Mouse (Mus musculus) forebrain, embryonic 16.5 days (tissue): ENCODE measurements at regions not wholly inside any gene's neighbourhood (a gene's known extent, or its start where the extent isn't known, plus 50 kb on each side); places are given as distances from the start of the nearest gene placed in this dataset.
"Not testable (repeated sequence)": the region's sequence is repeated elsewhere in the genome, so short reads cannot be mapped to it uniquely, and the experiment has no call there.

Experiments
- ATAC-seq: fragments of 200-750 bp; cut with Nextera tagmentation; 2 replicates; pipeline ENCODE4 v1.8.0; 2017; ENCODE audit warnings: mild to moderate bottlenecking, moderate library complexity
- H3K27ac ChIP-seq: fragments of 300-500 bp; sonication (generic); 2 replicates; pipeline ENCODE4 v1.5.1; 2014; ENCODE audit warnings: low read length, control low read depth
- H3K27me3 ChIP-seq: fragments of 300-500 bp; sonication (generic); replicated peaks from 2 replicates; pipeline ENCODE4 v1.6.1; 2014; ENCODE audit warnings: low read length; ENCODE audit not compliant: control insufficient read depth, insufficient read depth
- H3K36me3 ChIP-seq: fragments of 300-500 bp; sonication (generic); 2 replicates; pipeline ENCODE4 v1.6.1; 2014; ENCODE audit not compliant: control insufficient read depth, insufficient read depth
- H3K4me1 ChIP-seq: fragments of 300-500 bp; sonication (generic); replicated peaks from 2 replicates; pipeline ENCODE4 v1.6.1; 2014; ENCODE audit warnings: low read length; ENCODE audit not compliant: control insufficient read depth, insufficient read depth
- H3K4me2 ChIP-seq: fragments of 300-500 bp; sonication (generic); 2 replicates; pipeline ENCODE4 v1.6.1; 2014; ENCODE audit warnings: mild to moderate bottlenecking, low read length, control low read depth
- H3K4me3 ChIP-seq: fragments of 300-500 bp; sonication (generic); replicated peaks from 2 replicates; pipeline ENCODE4 v1.5.1; 2014; ENCODE audit warnings: mild to moderate bottlenecking, low read length, control low read depth
- H3K9ac ChIP-seq: fragments of 300-500 bp; sonication (generic); replicated peaks from 2 replicates; pipeline ENCODE4 v1.6.1; 2014; ENCODE audit warnings: low read depth, low read length, control low read depth
- H3K9me3 ChIP-seq: fragments of 300-500 bp; sonication (generic); 2 replicates; pipeline ENCODE4 v1.6.1; 2016; ENCODE audit warnings: low read length; ENCODE audit not compliant: control insufficient read depth
- WGBS: fragments of 180-500 bp; shearing (Covaris S2); extraction: QIAGEN DNeasy Blood & Tissue Kit; methylation state at CpG from one replicate; pipeline ENCODE4 v1.1.7; 2014; 5-methylcytosine and 5-hydroxymethylcytosine counted together

- H3K4me1 ChIP-seq = no peaks in the 10 kb centered on the region
- H3K36me3 ChIP-seq = no peaks in the 10 kb centered on the region
- H3K9ac ChIP-seq = no peak overlapping the region
- H3K4me3 ChIP-seq = no peak overlapping the region
- H3K9me3 ChIP-seq = no peaks in the 10 kb centered on the region
- no peak overlapping the region for H3K4me2 ChIP-seq
- no peak overlapping the region for H3K27ac ChIP-seq
- no peaks in the 10 kb centered on the region for H3K27me3 ChIP-seq
- 26% methylated on average over 2 of the region's 2 CpGs for WGBS
- no peak for ATAC-seq
Observed at GRCm38 (mm10) chr16:50792506-50792905, 201.6 kb upstream of the Ccdc54 start.

GRCm38 (mm10) chr16:50788702-50789101, 197.7 kb upstream of the Ccdc54 start:
- Histone ChIP-seq H3K4me2 (no peak overlapping the region), H3K27me3 (no peaks in the 10 kb centered on the region), H3K36me3 (no peaks in the 10 kb centered on the region), H3K9me3 (no peaks in the 10 kb centered on the region), H3K9ac (no peak overlapping the region), H3K4me3 (no peak overlapping the region), H3K4me1 (peaks cover 12% of the 10 kb centered on the region), H3K27ac (no peak overlapping the region)
- 91% methylated on average over 4 of the region's 4 CpGs for WGBS
- no peak for ATAC-seq

- WGBS = 63% methylated on average over 3 of the region's 3 CpGs
- no peak for ATAC-seq
- Histone ChIP-seq H3K9ac (no peak overlapping the region), H3K27me3 (no peaks in the 10 kb centered on the region), H3K9me3 (no peaks in the 10 kb centered on the region), H3K4me2 (no peak overlapping the region), H3K4me1 (peaks cover 16% of the 10 kb centered on the region), H3K27ac (no peak overlapping the region), H3K36me3 (no peaks in the 10 kb centered on the region), H3K4me3 (no peak overlapping the region)
Observed at GRCm38 (mm10) chr16:50786199-50786598, 195.2 kb upstream of the Ccdc54 start.

GRCm38 (mm10) chr16:50785384-50785783, 194.4 kb upstream of the Ccdc54 start:
- H3K9me3 ChIP-seq = no peaks in the 10 kb centered on the region
- no peak overlapping the region for H3K9ac ChIP-seq
- no peak overlapping the region for H3K4me2 ChIP-seq
- ATAC-seq = no peak
- no peaks in the 10 kb centered on the region for H3K27me3 ChIP-seq
- no peak overlapping the region for H3K27ac ChIP-seq
- no peak overlapping the region for H3K4me3 ChIP-seq
- peaks cover 16% of the 10 kb centered on the region for H3K4me1 ChIP-seq
- WGBS = 84% methylated on average over 1 of the region's 1 CpGs
- H3K36me3 ChIP-seq = no peaks in the 10 kb centered on the region

GRCm38 (mm10) chr16:50784651-50785228, 193.8 kb upstream of the Ccdc54 start:
- Histone ChIP-seq H3K9ac (no peak overlapping the region), H3K36me3 (no peaks in the 10 kb centered on the region), H3K4me1 (peaks cover 16% of the 10 kb centered on the region), H3K27me3 (no peaks in the 10 kb centered on the region), H3K4me3 (no peak overlapping the region; the same call in 1 of the 2 replicates), H3K27ac (no peak overlapping the region; the same call in 1 of the 2 replicates), H3K9me3 (no peaks in the 10 kb centered on the region), H3K4me2 (peak overlapping the region; percentile 40)
- WGBS = 48% methylated on average over 3 of the region's 3 CpGs
- peak; percentile 60 for ATAC-seq

- no peaks in the 10 kb centered on the region for H3K36me3 ChIP-seq
- H3K27ac ChIP-seq = no peak overlapping the region; the same call in 1 of the 2 replicates
- ATAC-seq = peak; percentile 78
- 21% methylated on average over 20 of the region's 20 CpGs for WGBS
- H3K4me1 ChIP-seq = peaks cover 21% of the 10 kb centered on the region
- no peak overlapping the region; the same call in 1 of the 2 replicates for H3K4me3 ChIP-seq
- no peak overlapping the region for H3K9ac ChIP-seq
- H3K27me3 ChIP-seq = no peaks in the 10 kb centered on the region
- peak overlapping the region; percentile 40 for H3K4me2 ChIP-seq
- H3K9me3 ChIP-seq = no peaks in the 10 kb centered on the region
Observed at GRCm38 (mm10) chr16:50783784-50784650, 193.1 kb upstream of the Ccdc54 start.

- H3K27ac ChIP-seq = no peak overlapping the region
- WGBS = 18% methylated on average over 6 of the region's 6 CpGs
Observed at GRCm38 (mm10) chr16:50783240-50783639, 192.3 kb upstream of the Ccdc54 start.

GRCm38 (mm10) chr16:50779030-50779784, 188.3 kb upstream of the Ccdc54 start:
- no peaks in the 10 kb centered on the region for H3K9me3 ChIP-seq
- no peaks in the 10 kb centered on the region for H3K27me3 ChIP-seq
- no peak for ATAC-seq
- no peaks in the 10 kb centered on the region for H3K36me3 ChIP-seq
- H3K27ac ChIP-seq = no peak overlapping the region
- WGBS = 28% methylated on average over 6 of the region's 6 CpGs
- no peak overlapping the region for H3K4me3 ChIP-seq
- no peak overlapping the region for H3K9ac ChIP-seq
- H3K4me2 ChIP-seq = no peak overlapping the region
- H3K4me1 ChIP-seq = peaks cover 13% of the 10 kb centered on the region

More at GRCm38 (mm10) chr16:50783240-50783639, 192.3 kb upstream of the Ccdc54 start:
- no peak overlapping the region for H3K9ac ChIP-seq
- peak; percentile 24; the same call in 1 of the 2 replicates for ATAC-seq
- no peak overlapping the region for H3K4me3 ChIP-seq
- H3K4me2 ChIP-seq = no peak overlapping the region
- H3K4me1 ChIP-seq = peaks cover 21% of the 10 kb centered on the region
- H3K9me3 ChIP-seq = no peaks in the 10 kb centered on the region
- H3K36me3 ChIP-seq = no peaks in the 10 kb centered on the region
- no peaks in the 10 kb centered on the region for H3K27me3 ChIP-seq

- not testable (repeated sequence) for H3K36me3 ChIP-seq, H3K9ac ChIP-seq, ATAC-seq, H3K27ac ChIP-seq, H3K4me3 ChIP-seq, H3K4me1 ChIP-seq, H3K27me3 ChIP-seq, H3K9me3 ChIP-seq, H3K4me2 ChIP-seq
- 93% methylated on average over 12 of the region's 12 CpGs for WGBS
Observed at GRCm38 (mm10) chr16:50774699-50775098, 183.7 kb upstream of the Ccdc54 start.
